9 mouse cellular contexts compared by ENCODE assay signal in genomic region chr4:71177661-71178060, GRCm38 (mm10).
"Had no signal": no experiment of that assay in that cellular context is flagged by ENCODE, and none has a peak within 500 bp of the region (broad histone marks: within the 10 kb centered on the region; RNA-seq: fewer than 3 reads in every experiment).

No protein-coding gene starts in this region.

- DNase-seq: lung, adult 2 months; lung, postnatal 14 days; lung, postnatal 36 days; right cerebral cortex, postnatal 25 days; right cerebral cortex, postnatal 4 days; spleen, adult 18-20 months; thymus, adult 18-20 months; thymus, postnatal 14 days; thymus, postnatal 36 days had no signal
